Mouse (Mus musculus): ENCODE measurements at regions not wholly inside any gene's neighbourhood (a gene's known extent, or its start where the extent isn't known, plus 50 kb on each side); places are given as distances from the start of the nearest gene placed in this dataset.
"Not testable (repeated sequence)": the region's sequence is repeated elsewhere in the genome, so short reads cannot be mapped to it uniquely, and the experiment has no call there.

- no peak for DNase-seq (ENCODE audit: low read depth, low spot score)
Observed at GRCm38 (mm10) chr5:4248422-4248821, 56.3 kb downstream of the Mterf1b start.

GRCm38 (mm10) chr5:4254280-4254679, 62.1 kb downstream of the Mterf1b start:
- DNase-seq (ENCODE audit: low read depth, low spot score): not testable (repeated sequence)

- peak; percentile 68 for DNase-seq (ENCODE audit: low read depth, low spot score)
Observed at GRCm38 (mm10) chr5:4257048-4257750, 65.0 kb downstream of the Mterf1b start.

- no peak for DNase-seq (ENCODE audit: low read depth, low spot score)
Observed at GRCm38 (mm10) chr5:4259260-4259659, 67.1 kb downstream of the Mterf1b start.

GRCm38 (mm10) chr5:4262666-4263065, 70.5 kb downstream of the Mterf1b start:
- DNase-seq (ENCODE audit: low read depth, low spot score): no peak

GRCm38 (mm10) chr5:4263560-4264160, 71.5 kb downstream of the Mterf1b start:
- peak; percentile 35 for DNase-seq (ENCODE audit: low read depth, low spot score)

- DNase-seq (ENCODE audit: low read depth, low spot score): no peak
Observed at GRCm38 (mm10) chr5:4267717-4268116, 75.5 kb downstream of the Mterf1b start.

- DNase-seq (ENCODE audit: low read depth, low spot score): no peak
Observed at GRCm38 (mm10) chr5:4273001-4273400, 80.8 kb downstream of the Mterf1b start.

- DNase-seq (ENCODE audit: low read depth, low spot score): no peak
Observed at GRCm38 (mm10) chr5:4303616-4304015, 111.4 kb downstream of the Mterf1b start.

GRCm38 (mm10) chr5:4304201-4304600, 112.0 kb downstream of the Mterf1b start:
- no peak for DNase-seq (ENCODE audit: low read depth, low spot score)

- DNase-seq (ENCODE audit: low read depth, low spot score): no peak
Observed at GRCm38 (mm10) chr5:4308514-4308913, 116.3 kb downstream of the Mterf1b start.

- DNase-seq (ENCODE audit: low read depth, low spot score): no peak
Observed at GRCm38 (mm10) chr5:4311169-4311568, 119.0 kb downstream of the Mterf1b start.

GRCm38 (mm10) chr5:4311599-4311998, 119.4 kb downstream of the Mterf1b start:
- peak; percentile 50 for DNase-seq (ENCODE audit: low read depth, low spot score)

- no peak for DNase-seq (ENCODE audit: low read depth, low spot score)
Observed at GRCm38 (mm10) chr5:4312675-4313074, 120.5 kb downstream of the Mterf1b start.

GRCm38 (mm10) chr5:4322634-4323386, 130.6 kb downstream of the Mterf1b start:
- DNase-seq (ENCODE audit: low read depth, low spot score): no peak

GRCm38 (mm10) chr5:4323387-4323704, 131.2 kb downstream of the Mterf1b start:
- DNase-seq (ENCODE audit: low read depth, low spot score): no peak

- no peak for DNase-seq (ENCODE audit: low read depth, low spot score)
Observed at GRCm38 (mm10) chr5:4325813-4326212, 133.6 kb downstream of the Mterf1b start.

- DNase-seq (ENCODE audit: low read depth, low spot score): no peak
Observed at GRCm38 (mm10) chr5:4326309-4327014, 134.3 kb downstream of the Mterf1b start.

- no peak for DNase-seq (ENCODE audit: low read depth, low spot score)
Observed at GRCm38 (mm10) chr5:4335683-4336082, 143.5 kb downstream of the Mterf1b start.

GRCm38 (mm10) chr5:4341956-4342355, 149.8 kb downstream of the Mterf1b start:
- DNase-seq (ENCODE audit: low read depth, low spot score): no peak

- DNase-seq (ENCODE audit: low read depth, low spot score): no peak
Observed at GRCm38 (mm10) chr5:4344458-4344857, 152.3 kb downstream of the Mterf1b start.

- DNase-seq (ENCODE audit: low read depth, low spot score): no peak
Observed at GRCm38 (mm10) chr5:4348334-4348733, 156.2 kb downstream of the Mterf1b start.

Measured in forelimb bud, embryonic 11.5 days (tissue).